Mouse (Mus musculus) forebrain, embryonic 14.5 days (tissue): ENCODE data around the gene Atp6v0b. TPM values are rescaled to one million over a fixed set of nuclear protein-coding genes. Genes with fewer than 3 reads are reported as not detected.

Experiments used
- ATAC-seq: fragments of 200-750 bp; cut with Nextera tagmentation; 2 replicates; pipeline ENCODE4 v1.8.0; 2017; ENCODE audit warnings: mild to moderate bottlenecking, moderate library complexity
- DNase-seq: peaks from one replicate; pipeline ENCODE4 v3.0.0-alpha.2; 2015; ENCODE audit warnings: low spot score
- H3K27ac ChIP-seq: fragments of 300-500 bp; sonication (generic); 2 replicates; pipeline ENCODE4 v1.5.1; 2014; ENCODE audit warnings: low read depth, mild to moderate bottlenecking, control low read depth, low read length, moderate library complexity
- H3K27me3 ChIP-seq: fragments of 300-500 bp; sonication (generic); replicated peaks from 2 replicates; pipeline ENCODE4 v1.6.1; 2014; ENCODE audit warnings: low read length, control low read depth, mixed read lengths; ENCODE audit not compliant: control insufficient read depth, insufficient read depth
- H3K36me3 ChIP-seq: fragments of 300-500 bp; sonication (generic); 2 replicates; pipeline ENCODE4 v1.6.1; 2014; ENCODE audit warnings: low read length, control low read depth; ENCODE audit not compliant: control insufficient read depth, insufficient read depth
- H3K4me1 ChIP-seq: fragments of 300-500 bp; sonication (generic); 2 replicates; pipeline ENCODE4 v1.6.1; 2014; ENCODE audit warnings: antibody characterized with exemption, low read length, control low read depth; ENCODE audit not compliant: control insufficient read depth, insufficient read depth
- H3K4me2 ChIP-seq: fragments of 300-500 bp; sonication (generic); 2 replicates; pipeline ENCODE4 v1.6.1; 2014; ENCODE audit warnings: mild to moderate bottlenecking, control low read depth, low read length
- H3K4me3 ChIP-seq: fragments of 300-500 bp; sonication (generic); 2 replicates; pipeline ENCODE4 v1.5.1; 2014; ENCODE audit warnings: low read depth, low read length, control low read depth
- H3K9ac ChIP-seq: fragments of 300-500 bp; sonication (generic); 2 replicates; pipeline ENCODE4 v1.6.1; 2014; ENCODE audit warnings: mild to moderate bottlenecking, low read length, control low read depth, moderate library complexity
- H3K9me3 ChIP-seq: fragments of 300-500 bp; sonication (generic); replicated peaks from 2 replicates; pipeline ENCODE4 v1.6.1; 2016; ENCODE audit warnings: low read length, control low read depth, mixed read lengths; ENCODE audit not compliant: control insufficient read depth
- WGBS: fragments of 180-500 bp; shearing (Covaris S2); extraction: QIAGEN DNeasy Blood & Tissue Kit; methylation state at CpG from one replicate; pipeline ENCODE4 v1.1.7; 2014; 5-methylcytosine and 5-hydroxymethylcytosine counted together
- polyA plus RNA-seq: library from polyadenylated mRNA; unstranded; fragments of >200 nt; fragmentation: Nextera tagmentation; extraction: Ambion mirVana; gene quantifications from 2 replicates; pipeline ENCODE4 v1.2.1, GENCODE M21; 2014

The Atp6v0b gene
- polyA plus RNA-seq, 1 experiment from 2014 or later: 520 TPM

GRCm38 (mm10) chr4:117855146-117855545, 32.0 kb downstream of the Atp6v0b start:
- ATAC-seq: no peak
- no peak for DNase-seq
- Histone ChIP-seq H3K9ac (no peak overlapping the region), H3K4me1 (no peaks in the 10 kb centered on the region), H3K4me3 (no peak overlapping the region), H3K27me3 (no peaks in the 10 kb centered on the region), H3K9me3 (no peaks in the 10 kb centered on the region), H3K27ac (no peak overlapping the region), H3K4me2 (no peak overlapping the region), H3K36me3 (no peaks in the 10 kb centered on the region)
- 64% methylated on average over 9 of the region's 9 CpGs for WGBS

DNA sequence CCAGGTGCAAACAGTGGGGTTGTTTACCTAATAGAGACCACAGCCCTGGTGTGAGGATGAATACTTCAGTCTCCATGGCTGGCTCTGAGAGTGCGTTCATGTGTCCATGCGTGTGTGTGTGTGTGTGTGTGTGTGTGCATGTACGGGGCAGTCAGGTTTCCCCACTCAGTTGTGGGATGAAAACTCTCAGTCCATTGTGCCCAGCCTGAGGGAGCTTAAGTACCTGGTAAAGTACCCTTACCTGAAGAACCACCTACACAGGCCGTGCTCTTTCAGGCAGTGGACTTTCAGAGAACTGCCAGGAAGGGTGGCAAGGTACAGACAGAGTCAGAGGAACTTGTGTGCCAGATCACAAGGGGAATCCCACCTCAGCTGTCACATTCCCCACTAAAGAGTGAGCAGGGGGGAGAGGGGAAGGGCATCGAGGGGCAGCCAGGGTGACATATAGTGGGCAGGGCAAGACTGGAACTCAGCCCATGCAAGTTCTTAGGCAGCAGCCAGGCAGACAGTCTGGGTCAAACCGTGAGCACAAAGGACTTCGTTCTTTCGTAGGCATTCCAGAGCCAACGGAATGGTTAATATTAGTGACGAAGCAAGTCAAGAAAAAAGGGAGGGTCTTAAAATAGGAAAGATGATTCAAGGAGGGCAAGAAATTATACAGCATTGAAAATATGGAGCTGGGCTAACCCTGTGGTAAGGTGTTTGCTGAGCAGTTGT, 34.8 kb downstream of the Atp6v0b start:
- no peaks in the 10 kb centered on the region for H3K27me3 ChIP-seq
- no peak overlapping the region for H3K4me3 ChIP-seq
- H3K27ac ChIP-seq: no peak overlapping the region
- ATAC-seq: no peak
- no peaks in the 10 kb centered on the region for H3K9me3 ChIP-seq
- H3K4me2 ChIP-seq: no peak overlapping the region
- H3K9ac ChIP-seq: no peak overlapping the region
- no peaks in the 10 kb centered on the region for H3K36me3 ChIP-seq
- peaks cover 10% of the 10 kb centered on the region; the same call in 1 of the 2 replicates for H3K4me1 ChIP-seq
- 86% methylated on average over 10 of the region's 10 CpGs for WGBS
- DNase-seq: no peak

DNA sequence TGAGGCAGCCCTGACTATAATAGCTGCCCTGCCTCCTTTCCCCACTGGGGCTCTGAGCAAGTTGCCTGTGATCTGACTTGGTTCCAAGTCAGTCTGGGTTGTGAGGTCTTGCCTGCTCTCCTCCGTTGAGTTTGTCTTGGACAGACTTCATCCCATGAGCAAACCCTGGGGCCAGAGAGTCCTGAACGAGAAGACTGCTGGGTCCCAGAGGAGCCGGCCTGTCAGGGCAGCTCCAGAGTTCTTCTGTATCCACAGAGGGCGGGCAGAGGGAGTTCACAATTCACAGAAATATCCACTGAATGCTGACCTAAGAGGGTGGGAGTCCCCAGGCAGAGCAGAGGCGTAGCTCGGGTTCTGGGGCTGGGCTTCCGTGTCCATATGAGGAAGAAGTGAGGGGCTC, 36.3 kb downstream of the Atp6v0b start:
- Histone ChIP-seq H3K4me1 (peaks cover 10% of the 10 kb centered on the region; the same call in 1 of the 2 replicates), H3K4me3 (no peak overlapping the region), H3K4me2 (no peak overlapping the region), H3K27me3 (no peaks in the 10 kb centered on the region), H3K36me3 (no peaks in the 10 kb centered on the region), H3K27ac (no peak overlapping the region), H3K9me3 (no peaks in the 10 kb centered on the region), H3K9ac (no peak overlapping the region)
- 85% methylated on average over 7 of the region's 7 CpGs for WGBS
- DNase-seq (no peak), ATAC-seq (no peak)

DNA sequence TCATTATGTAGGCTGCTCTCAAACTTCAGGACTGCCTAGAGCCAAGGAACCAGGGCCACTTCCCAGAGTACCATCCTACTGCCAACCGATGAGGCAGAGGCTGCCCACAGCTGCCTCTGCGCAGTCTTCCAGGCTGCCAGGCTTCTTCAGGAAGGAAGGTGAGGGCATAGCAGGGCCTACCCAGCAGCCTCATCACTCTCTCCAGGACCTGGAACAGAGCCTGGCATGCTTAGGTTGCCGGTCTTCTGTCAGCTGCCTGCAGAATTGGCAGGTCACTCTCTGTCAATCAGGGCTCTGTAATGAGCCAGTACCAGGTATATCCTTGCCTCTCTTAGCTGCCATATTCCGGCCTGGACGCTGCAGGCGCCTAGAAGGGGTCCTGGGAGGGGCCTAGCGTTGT, 37.0 kb downstream of the Atp6v0b start:
- no peaks in the 10 kb centered on the region for H3K27me3 ChIP-seq
- no peak for ATAC-seq
- no peaks in the 10 kb centered on the region for H3K36me3 ChIP-seq
- no peak overlapping the region for H3K9ac ChIP-seq
- WGBS: 71% methylated on average over 7 of the region's 7 CpGs
- DNase-seq: no peak
- H3K9me3 ChIP-seq: no peaks in the 10 kb centered on the region
- no peak overlapping the region for H3K4me2 ChIP-seq
- peaks cover 10% of the 10 kb centered on the region; the same call in 1 of the 2 replicates for H3K4me1 ChIP-seq
- H3K27ac ChIP-seq: no peak overlapping the region
- H3K4me3 ChIP-seq: no peak overlapping the region

- DNase-seq: no peak
- 0 out of 2 replicates have a peak, but pooled peaks have one; percentile 18 for ATAC-seq
- Histone ChIP-seq H3K36me3 (no peaks in the 10 kb centered on the region), H3K4me3 (no peak overlapping the region), H3K27me3 (no peaks in the 10 kb centered on the region), H3K27ac (no peak overlapping the region), H3K4me1 (peaks cover 10% of the 10 kb centered on the region; the same call in 1 of the 2 replicates), H3K9me3 (no peaks in the 10 kb centered on the region), H3K4me2 (no peak overlapping the region), H3K9ac (peak overlapping the region; percentile 25; the same call in 1 of the 2 replicates)
- 11% methylated on average over 5 of the region's 5 CpGs for WGBS
Observed at GRCm38 (mm10) chr4:117849506-117849905, 37.6 kb downstream of the Atp6v0b start.

GRCm38 (mm10) chr4:117849063-117849462, 38.1 kb downstream of the Atp6v0b start:
- DNase-seq (no peak), ATAC-seq (0 out of 2 replicates have a peak, but pooled peaks have one; percentile 20)
- Histone ChIP-seq H3K36me3 (no peaks in the 10 kb centered on the region), H3K4me2 (no peak overlapping the region), H3K4me1 (peaks cover 10% of the 10 kb centered on the region; the same call in 1 of the 2 replicates), H3K27ac (no peak overlapping the region), H3K27me3 (no peaks in the 10 kb centered on the region), H3K9ac (peak overlapping the region; percentile 25; the same call in 1 of the 2 replicates), H3K9me3 (no peaks in the 10 kb centered on the region), H3K4me3 (no peak overlapping the region)
- 46% methylated on average over 17 of the region's 17 CpGs for WGBS

- peaks cover 10% of the 10 kb centered on the region; the same call in 1 of the 2 replicates for H3K4me1 ChIP-seq
- no peak for ATAC-seq
Observed at GRCm38 (mm10) chr4:117847011-117847410, 40.1 kb downstream of the Atp6v0b start.

DNA sequence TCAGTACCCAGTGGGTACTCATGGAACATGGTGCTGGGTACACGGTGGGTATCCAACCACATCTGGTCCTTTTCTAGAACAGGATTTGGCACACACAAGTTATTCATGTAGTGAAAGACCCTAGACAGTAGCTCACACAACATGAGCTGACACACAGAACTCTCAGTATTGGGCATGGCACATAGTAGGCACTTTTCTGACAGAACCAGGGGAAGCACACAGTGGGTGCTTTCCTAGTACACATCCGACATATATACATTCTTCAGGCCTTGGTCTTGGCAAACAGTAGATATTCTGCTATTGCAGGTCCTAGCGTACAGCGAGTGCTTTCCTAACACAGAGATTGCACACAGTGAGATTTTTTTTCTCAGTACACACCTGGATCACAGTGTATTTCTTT, 40.9 kb downstream of the Atp6v0b start:
- peaks cover 10% of the 10 kb centered on the region; the same call in 1 of the 2 replicates for H3K4me1 ChIP-seq
- H3K27me3 ChIP-seq: no peaks in the 10 kb centered on the region
- no peaks in the 10 kb centered on the region for H3K36me3 ChIP-seq
- no peak overlapping the region for H3K9ac ChIP-seq
- ATAC-seq (no peak), DNase-seq (no peak)
- H3K4me2 ChIP-seq: no peak overlapping the region
- no peak overlapping the region for H3K27ac ChIP-seq
- WGBS: 96% methylated on average over 4 of the region's 4 CpGs
- no peak overlapping the region for H3K4me3 ChIP-seq
- H3K9me3 ChIP-seq: no peaks in the 10 kb centered on the region

More at GRCm38 (mm10) chr4:117847011-117847410, 40.1 kb downstream of the Atp6v0b start:
- H3K27ac ChIP-seq: no peak overlapping the region
- H3K27me3 ChIP-seq: no peaks in the 10 kb centered on the region
- 21% methylated on average over 2 of the region's 2 CpGs for WGBS
- peak; percentile 23 for DNase-seq
- H3K36me3 ChIP-seq: no peaks in the 10 kb centered on the region
- H3K4me2 ChIP-seq: no peak overlapping the region
- no peak overlapping the region for H3K4me3 ChIP-seq
- H3K9ac ChIP-seq: no peak overlapping the region
- no peaks in the 10 kb centered on the region for H3K9me3 ChIP-seq

DNA sequence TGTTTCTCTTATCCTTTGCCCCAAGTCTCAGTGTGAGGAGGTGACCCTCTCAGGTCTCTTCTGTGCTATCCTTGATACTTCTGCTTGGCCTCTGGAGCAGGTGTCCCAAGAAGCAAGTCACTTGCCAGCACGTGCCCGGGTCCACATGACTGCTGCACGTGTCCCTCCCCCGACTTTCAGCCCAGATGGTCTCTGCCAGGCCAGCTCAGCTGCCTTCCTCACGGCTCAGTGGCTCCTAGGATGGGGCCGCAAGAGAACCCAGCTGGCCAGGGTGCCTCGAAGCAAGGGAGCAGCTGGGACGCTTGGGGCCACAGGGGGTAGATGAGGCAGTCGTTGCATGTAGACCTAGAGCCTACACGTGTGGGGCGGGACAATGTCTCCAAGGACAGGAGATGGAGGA, 41.8 kb downstream of the Atp6v0b start:
- no peak for DNase-seq
- Histone ChIP-seq H3K9me3 (no peaks in the 10 kb centered on the region), H3K4me1 (peaks cover 10% of the 10 kb centered on the region; the same call in 1 of the 2 replicates), H3K9ac (no peak overlapping the region), H3K27ac (no peak overlapping the region), H3K27me3 (no peaks in the 10 kb centered on the region), H3K36me3 (no peaks in the 10 kb centered on the region), H3K4me2 (no peak overlapping the region), H3K4me3 (no peak overlapping the region)
- ATAC-seq: no peak
- WGBS: 83% methylated on average over 11 of the region's 11 CpGs
